Mouse (Mus musculus): ENCODE results near the gene Farp1. TPM values are rescaled to one million over a fixed set of nuclear protein-coding genes. Genes with fewer than 3 reads are reported as not detected.

Gene Farp1
- total RNA-seq, 2 experiments from 2014 or later: 10.7 to 11.8 TPM

DNA sequence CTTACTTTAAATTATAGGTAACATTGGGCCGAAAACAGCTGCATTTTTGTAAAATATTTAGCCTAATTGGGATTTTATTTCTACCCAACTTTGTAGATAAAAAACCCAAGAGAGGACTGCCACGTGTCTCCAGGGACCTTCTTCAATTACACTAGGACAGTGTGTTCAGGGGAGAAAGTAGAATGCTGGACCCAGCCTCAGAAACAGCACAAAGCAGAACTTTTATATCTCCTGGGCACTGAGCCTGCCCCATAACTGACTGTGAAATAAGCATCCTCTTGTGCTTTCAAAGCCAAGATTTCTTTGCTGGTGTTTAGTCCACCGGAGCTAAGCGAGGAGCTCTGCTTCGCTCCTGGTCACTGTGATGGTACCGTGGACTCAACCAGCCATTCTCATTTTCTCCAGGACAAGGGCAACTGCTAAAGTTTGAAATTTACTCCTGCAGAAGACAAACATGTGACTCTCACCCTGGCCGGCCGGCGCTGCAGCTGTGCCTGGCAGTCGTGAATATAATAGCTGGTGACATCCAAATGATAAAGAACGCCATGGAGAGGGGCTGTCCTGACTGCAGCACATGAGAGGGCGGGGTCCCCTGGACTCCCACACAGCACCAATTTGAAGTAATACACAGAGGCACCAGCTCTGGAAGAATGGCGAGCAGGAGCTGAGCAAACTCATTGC lies 281.8 kb downstream of the Farp1 start:
- no peak for DNase-seq
- intact Hi-C loops (cut with DNase I; ENCODE audit: low total_unique reads): no loop called here

DNA sequence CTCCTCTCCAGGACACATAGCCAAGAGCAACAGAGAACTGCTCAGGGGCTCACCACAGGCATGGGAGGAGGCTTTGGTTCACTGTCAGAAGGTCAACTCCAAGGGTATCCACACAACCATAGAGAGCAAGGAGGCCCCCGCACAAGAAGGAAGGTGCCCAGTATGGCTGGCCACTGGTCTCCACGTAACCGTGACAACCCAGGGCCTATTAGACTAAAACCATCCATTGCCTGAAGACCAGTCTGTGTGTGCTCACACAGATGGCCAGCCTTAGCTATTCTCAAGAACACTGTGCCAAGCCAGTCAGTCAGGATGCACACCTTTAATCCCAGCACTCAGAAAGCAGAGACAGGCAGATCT lies 282.3 kb downstream of the Farp1 start:
- DNase-seq: no peak
- intact Hi-C loops (cut with DNase I; ENCODE audit: low total_unique reads): no loop called here

DNA sequence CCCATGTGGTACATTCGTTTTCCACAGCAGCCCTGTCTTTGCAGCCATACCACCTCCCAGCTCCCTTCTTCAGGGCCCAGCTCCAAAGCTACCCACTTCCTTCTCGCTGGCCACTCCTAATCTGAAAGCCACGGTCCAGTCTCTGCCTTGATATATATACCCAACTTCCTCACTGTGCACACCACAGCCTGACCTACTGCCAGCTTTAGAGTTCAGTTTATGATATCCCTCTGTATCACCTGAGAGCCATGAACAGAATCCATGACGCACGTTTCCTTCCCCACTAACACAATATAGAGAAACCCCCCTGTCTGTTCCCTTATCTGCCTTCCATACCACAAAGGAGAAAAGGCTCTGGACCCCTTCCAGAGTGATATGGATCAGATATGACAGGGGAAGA lies 283.4 kb downstream of the Farp1 start:
- no peak for DNase-seq
- intact Hi-C loops (cut with DNase I; ENCODE audit: low total_unique reads): no loop called here

DNA sequence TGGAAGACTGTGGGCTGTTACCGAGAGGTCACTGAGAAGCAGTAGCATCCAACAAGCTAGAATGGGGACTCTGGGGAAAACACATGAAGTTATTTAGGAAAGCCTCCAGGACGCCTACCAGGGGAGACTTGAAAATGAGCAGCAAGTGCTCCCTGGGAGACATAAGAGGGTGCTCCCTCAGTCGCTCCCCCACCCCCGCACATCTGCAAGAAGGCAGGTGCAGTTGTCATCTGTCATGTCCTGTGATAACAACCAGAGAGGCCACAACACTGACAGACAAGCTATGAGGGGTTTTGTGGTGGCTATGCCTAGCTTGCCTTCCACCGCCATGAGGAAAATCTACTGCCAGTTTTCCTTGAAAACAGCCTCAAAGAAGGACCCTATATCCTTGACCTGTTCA lies 287.1 kb downstream of the Farp1 start:
- intact Hi-C loops (cut with DNase I; ENCODE audit: low total_unique reads): no loop called here

DNA sequence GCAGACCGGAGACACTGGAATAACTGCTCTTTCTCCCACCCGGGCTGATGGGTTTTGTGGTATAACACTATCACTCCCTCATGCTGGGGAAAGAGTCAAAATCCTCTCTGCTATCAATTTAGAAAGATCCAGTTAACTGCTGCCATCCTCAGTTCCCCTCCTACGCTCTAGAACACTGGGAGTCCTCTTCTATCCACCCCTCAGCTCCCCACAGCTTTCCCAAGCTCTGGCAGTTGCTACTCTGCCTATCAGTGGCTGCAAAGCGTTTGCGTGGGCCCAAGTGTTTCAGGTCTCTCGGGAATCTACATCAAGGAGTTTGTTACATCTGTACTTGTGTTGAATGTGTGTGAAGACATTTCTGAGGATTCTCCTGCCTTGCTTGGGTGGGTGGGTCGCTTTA lies 287.6 kb downstream of the Farp1 start:
- no peak for DNase-seq
- intact Hi-C loops (cut with DNase I; ENCODE audit: low total_unique reads): no loop called here

More for the DNA sequence above, 287.1 kb downstream of the Farp1 start:
- no peak for DNase-seq

DNA sequence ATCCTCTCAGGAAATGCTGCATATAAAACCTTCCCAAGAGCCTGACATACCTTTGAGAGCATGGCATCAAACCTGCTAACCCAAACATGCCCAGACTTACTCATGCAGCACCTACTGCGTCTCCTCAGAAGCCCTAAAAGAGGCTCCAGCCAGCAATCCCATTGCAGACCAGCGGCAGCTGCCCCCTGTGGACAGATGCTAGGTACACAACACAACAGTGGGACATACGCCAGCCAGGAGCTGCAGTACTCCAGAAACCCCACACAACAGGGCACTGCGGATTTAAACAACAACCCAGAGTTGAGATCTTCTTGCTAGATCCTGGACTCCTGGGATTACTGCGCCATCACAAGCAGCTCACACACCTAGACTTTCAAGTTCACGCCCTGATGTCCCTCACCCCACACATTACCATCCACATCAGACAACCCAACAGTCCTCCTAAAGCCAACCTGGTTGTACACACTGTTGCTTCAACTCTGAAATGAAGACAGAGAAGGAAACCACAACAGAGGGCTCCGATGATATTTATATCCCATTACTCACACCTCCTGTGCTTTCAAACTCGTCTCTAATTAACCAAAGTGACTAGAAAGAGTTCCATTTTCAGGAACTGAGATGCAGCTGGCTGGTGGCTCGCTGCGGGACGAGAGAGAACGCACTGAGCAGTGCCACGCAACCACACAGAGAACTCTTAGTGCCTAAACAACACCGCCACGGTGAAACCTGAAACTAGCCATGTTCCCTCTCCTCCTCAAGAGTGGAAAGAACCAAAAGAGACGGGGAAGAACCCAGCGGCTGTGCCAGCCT lies 289.7 kb downstream of the Farp1 start:
- intact Hi-C loops (cut with DNase I; ENCODE audit: low total_unique reads): no loop called here
- DNase-seq: no peak

DNA sequence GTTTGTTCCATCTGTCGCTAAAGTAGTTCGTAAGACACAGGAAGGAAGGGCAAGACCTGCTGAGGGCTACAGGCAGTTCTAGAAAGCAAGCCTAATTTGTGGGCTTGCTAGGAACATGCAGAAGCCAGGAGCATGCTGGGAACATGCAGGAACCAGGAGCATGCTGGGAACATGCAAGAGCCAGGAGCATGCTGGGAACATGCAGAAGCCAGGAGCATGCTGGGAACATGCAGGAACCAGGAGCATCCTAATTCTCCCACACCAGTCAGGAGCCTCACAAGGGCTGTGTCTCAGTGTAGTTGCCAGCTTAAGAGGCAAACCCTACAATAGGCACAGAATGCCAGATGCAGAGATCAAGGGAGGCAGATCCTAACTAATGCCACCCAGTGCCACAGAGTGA lies 291.4 kb downstream of the Farp1 start:
- DNase-seq: no peak
- intact Hi-C loops (cut with DNase I; ENCODE audit: low total_unique reads): no loop called here

DNA sequence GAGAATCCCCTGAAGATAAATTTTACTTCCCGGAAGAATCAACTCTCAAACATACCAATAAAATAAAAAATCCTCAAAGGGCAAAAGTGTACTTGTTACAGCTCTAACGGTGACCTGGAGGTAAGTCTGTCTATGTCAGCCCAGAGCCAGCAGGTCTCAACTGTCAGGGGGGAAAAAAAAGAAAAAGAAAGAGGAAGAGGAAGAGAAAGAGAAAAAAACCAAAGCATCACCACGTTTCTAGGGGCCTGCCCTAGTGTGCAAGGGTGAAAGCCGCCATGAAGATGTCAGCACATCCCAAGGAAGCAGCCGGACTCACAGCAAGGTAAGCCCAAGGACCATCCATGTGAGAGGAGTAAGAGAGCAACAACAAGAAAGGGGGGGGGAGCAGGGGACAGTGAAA lies 293.9 kb downstream of the Farp1 start:
- intact Hi-C loops (cut with DNase I; ENCODE audit: low total_unique reads): no loop called here
- no peak for DNase-seq

DNA sequence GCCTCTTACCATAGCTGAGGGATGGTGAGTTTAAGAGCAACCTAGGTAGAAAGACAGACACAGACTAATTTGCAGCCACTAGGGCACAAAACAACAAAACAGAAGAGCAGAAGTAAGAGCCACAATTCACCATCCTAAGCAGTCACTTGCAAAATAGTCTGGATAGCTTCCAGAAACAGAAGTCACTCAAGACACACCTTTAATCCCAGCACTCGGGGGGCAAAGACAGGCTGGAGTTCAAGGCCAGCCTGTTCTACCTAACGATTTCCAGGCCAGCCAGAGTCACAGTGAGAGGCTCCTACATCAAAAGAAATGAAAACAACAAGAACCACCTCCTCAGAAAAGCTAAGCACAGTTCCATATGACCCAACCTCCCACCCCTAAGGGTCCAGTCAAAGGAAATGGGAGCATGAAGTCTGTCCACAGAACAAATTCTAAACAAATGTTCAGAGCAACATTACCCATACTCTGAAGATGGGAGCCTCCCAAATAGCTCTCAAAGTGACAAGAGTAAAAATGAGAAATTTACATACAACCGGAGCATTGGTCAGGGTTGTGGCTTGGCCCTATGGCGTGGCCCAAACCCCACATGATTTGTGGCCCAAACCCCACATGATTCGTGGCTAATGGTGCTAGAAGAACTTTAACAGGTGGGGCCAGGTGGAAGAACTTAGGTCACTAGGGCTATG lies 294.5 kb downstream of the Farp1 start:
- DNase-seq: no peak
- intact Hi-C loops (cut with DNase I; ENCODE audit: low total_unique reads): no loop called here

DNA sequence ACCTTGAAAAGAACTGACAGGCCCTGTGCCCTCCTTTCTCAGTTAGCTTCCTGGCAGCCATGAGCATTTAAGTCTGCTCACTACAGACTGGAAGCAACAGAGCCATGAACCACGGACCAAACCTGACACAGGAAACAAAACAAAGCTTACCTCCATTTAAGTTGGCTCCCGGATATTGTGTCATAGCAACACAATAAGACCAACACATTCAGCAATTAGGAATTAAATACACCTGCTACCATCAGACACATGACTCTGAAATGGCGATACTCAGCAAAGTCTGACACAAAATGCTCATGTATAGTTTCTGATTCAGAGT lies 295.0 kb downstream of the Farp1 start:
- no peak for DNase-seq
- intact Hi-C loops (cut with DNase I; ENCODE audit: low total_unique reads): no loop called here

Other genes with a start within 250 kb of the Farp1 start
- gene Ipo5, start 124.0 kb upstream of the Farp1 start, total RNA-seq (2021): 10 to 100 TPM; 79.7 to 84.1 TPM

All from gastrocnemius, postnatal 14 days (tissue).